Mouse (Mus musculus) erythroblast, embryonic 14.5 days (primary cell): Measurements from ENCODE around the gene Olfr844.

Source experiments
- GATA1 ChIP-seq: IDR thresholded peaks from 2 replicates; pipeline ENCODE4 v1.6.1; 2012; ENCODE audit warnings: low read length, inconsistent platforms, mixed read lengths
- TAL1 ChIP-seq: IDR thresholded peaks from 3 replicates; pipeline ENCODE4 v1.6.1; 2012; ENCODE audit warnings: low read length, inconsistent platforms, mixed read lengths

GRCm38 (mm10) chr9:19363905-19364304 is 47.8 kb downstream of the Olfr844 start, which contains the start of gene Olfr846:
- TF ChIP-seq GATA1 (no peak), TAL1 (no peak)
